Mouse (Mus musculus): ENCODE data around the gene Fgd2. TPM values are rescaled to one million over a fixed set of nuclear protein-coding genes. Genes with fewer than 3 reads are reported as not detected.
"Not testable (repeated sequence)": the region's sequence is repeated elsewhere in the genome, so short reads cannot be mapped to it uniquely, and the experiment has no call there.

The Fgd2 gene
- total RNA-seq (2014; rRNA removed), result 15.9 and 17.3 TPM in 2 replicates
- polyA plus RNA-seq (2015; fragmentation: Nextera tagmentation; extraction: Ambion mirVana), result 9.2 and 14.1 TPM in 2 replicates

DNA sequence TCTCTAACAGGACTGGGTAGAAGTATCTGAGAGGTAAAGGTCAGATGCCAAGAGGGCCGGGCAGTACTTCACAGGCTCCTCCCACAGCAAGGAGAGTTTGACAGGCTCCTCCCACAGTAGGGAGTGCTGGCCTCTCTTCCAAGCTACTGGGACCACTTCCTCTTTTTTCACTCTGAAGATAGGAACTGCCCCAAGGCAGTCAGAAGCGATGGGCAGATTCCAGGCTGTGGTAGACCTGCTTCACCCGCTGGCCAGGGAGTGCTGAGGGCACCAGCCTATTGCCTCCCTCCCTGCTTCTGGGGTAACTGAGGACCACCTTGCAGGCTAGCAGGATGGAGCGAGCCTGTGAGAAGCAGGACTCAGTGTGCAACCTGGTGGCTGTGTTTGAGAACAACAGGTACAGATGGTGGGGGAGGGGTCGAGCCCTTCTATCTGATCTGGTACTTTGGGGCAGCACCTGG, at the start of gene Fgd2:
Gene Fgd2 (plus strand): TSS at position 154 of the 461 bp plus-strand sequence.
- Histone ChIP-seq H3K4me3 (ENCODE audit: low read depth, low read length) (no peak within 1 kb of the TSS), H3K9me3 (ENCODE audit: low read length) (no peaks in the 10 kb centered on the region), H3K27me3 (ENCODE audit: insufficient read depth, low read length) (no peaks in the 10 kb centered on the region), H3K4me1 (ENCODE audit: insufficient read depth) (peaks cover 16% of the 10 kb centered on the region), H3K27ac (ENCODE audit: low read depth, low read length) (no peak within 1 kb of the TSS), H3K4me2 (ENCODE audit: low read depth) (no peak within 1 kb of the TSS), H3K9ac (no peak within 1 kb of the TSS), H3K36me3 (ENCODE audit: insufficient read depth) (no peaks in the 10 kb centered on the region)
- DNase-seq (no peak), ATAC-seq (no peak)
- TF ChIP-seq CTCF (IDR thresholded peaks at IDR 0.05; ENCODE audit: low read depth), result peak; percentile 35; the same call in 1 of the 2 replicates
- WGBS, result 30% methylated on average over 5 of the region's 5 CpGs

DNA sequence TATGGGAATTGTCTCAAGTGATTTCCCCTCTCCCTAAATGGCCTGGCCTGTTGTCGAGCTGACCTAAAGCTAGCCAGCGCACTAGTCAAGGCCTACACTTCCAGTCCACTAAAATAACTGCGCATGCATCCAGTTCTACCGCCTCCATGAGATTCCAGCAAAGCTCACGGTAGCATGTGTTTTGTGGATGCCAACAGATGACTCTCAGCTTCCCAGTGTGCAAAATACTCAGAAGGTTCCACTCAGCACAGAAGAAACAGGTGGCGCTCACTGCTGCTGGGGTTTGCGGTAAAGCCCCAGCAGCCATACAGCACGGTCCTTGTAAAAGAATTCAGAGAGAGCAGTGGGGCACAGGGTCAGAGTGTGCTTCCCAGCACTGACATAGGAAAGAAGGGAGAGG, 49.1 kb upstream of the Fgd2 start:
- no peak for DNase-seq
- no peak for TF ChIP-seq CTCF (IDR thresholded peaks at IDR 0.05; ENCODE audit: low read depth)
- no peak overlapping the region for H3K4me3 ChIP-seq (ENCODE audit: low read depth, low read length)
- 85% methylated on average over 8 of the region's 8 CpGs for WGBS
- no peak for ATAC-seq
- no peak overlapping the region for H3K4me2 ChIP-seq (ENCODE audit: low read depth)
- H3K27me3 ChIP-seq (ENCODE audit: insufficient read depth, low read length), result no peaks in the 10 kb centered on the region
- H3K27ac ChIP-seq (ENCODE audit: low read depth, low read length), result no peak overlapping the region
- H3K9me3 ChIP-seq (ENCODE audit: low read length), result no peaks in the 10 kb centered on the region
- no peaks in the 10 kb centered on the region for H3K36me3 ChIP-seq (ENCODE audit: insufficient read depth)
- H3K9ac ChIP-seq, result no peak overlapping the region
- no peaks in the 10 kb centered on the region for H3K4me1 ChIP-seq (ENCODE audit: insufficient read depth)

DNA sequence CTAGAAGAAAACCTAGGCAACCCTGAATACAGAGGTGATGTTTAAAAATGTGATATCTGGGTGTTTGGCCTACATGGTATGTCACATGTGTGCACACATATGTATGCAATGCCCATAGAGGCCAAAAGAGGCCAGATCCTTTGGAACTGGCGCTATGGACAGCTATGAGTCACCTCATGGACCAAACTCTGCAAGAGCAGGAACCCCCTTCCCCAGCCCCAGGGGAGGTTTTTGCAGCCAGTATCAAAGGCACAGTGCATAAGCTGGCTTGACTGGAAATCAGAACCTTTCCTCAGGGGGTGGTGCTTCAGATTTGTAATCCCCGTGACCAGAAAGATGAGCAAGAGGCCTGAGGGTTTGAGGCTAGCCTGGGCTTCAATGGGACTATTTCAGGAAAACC, 48.6 kb upstream of the Fgd2 start:
- H3K36me3 ChIP-seq (ENCODE audit: insufficient read depth), result no peaks in the 10 kb centered on the region
- H3K4me2 ChIP-seq (ENCODE audit: low read depth), result no peak overlapping the region
- WGBS, result 86% methylated on average over 2 of the region's 2 CpGs
- no peaks in the 10 kb centered on the region for H3K27me3 ChIP-seq (ENCODE audit: insufficient read depth, low read length)
- DNase-seq (no peak), ATAC-seq (no peak)
- no peak overlapping the region for H3K4me3 ChIP-seq (ENCODE audit: low read depth, low read length)
- H3K9me3 ChIP-seq (ENCODE audit: low read length), result no peaks in the 10 kb centered on the region
- no peaks in the 10 kb centered on the region for H3K4me1 ChIP-seq (ENCODE audit: insufficient read depth)
- H3K9ac ChIP-seq, result no peak overlapping the region
- no peak for TF ChIP-seq CTCF (IDR thresholded peaks at IDR 0.05; ENCODE audit: low read depth)
- H3K27ac ChIP-seq (ENCODE audit: low read depth, low read length), result no peak overlapping the region

DNA sequence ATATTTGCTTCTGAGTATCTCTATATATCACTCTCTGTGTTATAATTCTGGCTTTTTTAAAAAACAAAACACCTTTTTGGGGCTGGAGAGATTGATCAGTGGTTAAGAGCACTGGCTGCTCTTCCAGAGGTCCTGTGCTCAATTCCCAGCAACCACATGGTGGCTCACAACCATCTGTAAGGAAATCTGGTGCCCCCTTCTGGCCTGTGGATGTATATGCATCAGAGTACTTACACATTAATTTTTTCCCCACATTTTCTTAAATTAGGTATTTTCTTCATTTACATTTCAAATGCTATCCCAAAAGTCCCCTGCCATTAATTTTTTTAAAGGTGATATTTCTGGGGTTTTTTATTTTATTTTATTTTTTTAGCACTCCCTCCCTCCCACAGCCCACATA, 47.4 kb upstream of the Fgd2 start:
- Histone ChIP-seq H3K27ac (ENCODE audit: low read depth, low read length) (no peak overlapping the region), H3K4me2 (ENCODE audit: low read depth) (no peak overlapping the region), H3K4me3 (ENCODE audit: low read depth, low read length) (no peak overlapping the region), H3K27me3 (ENCODE audit: insufficient read depth, low read length) (no peaks in the 10 kb centered on the region), H3K9me3 (ENCODE audit: low read length) (no peaks in the 10 kb centered on the region), H3K36me3 (ENCODE audit: insufficient read depth) (no peaks in the 10 kb centered on the region), H3K4me1 (ENCODE audit: insufficient read depth) (no peaks in the 10 kb centered on the region), H3K9ac (no peak overlapping the region)
- ATAC-seq (no peak), DNase-seq (no peak)
- TF ChIP-seq CTCF (IDR thresholded peaks at IDR 0.05; ENCODE audit: low read depth), result peak; percentile 29

DNA sequence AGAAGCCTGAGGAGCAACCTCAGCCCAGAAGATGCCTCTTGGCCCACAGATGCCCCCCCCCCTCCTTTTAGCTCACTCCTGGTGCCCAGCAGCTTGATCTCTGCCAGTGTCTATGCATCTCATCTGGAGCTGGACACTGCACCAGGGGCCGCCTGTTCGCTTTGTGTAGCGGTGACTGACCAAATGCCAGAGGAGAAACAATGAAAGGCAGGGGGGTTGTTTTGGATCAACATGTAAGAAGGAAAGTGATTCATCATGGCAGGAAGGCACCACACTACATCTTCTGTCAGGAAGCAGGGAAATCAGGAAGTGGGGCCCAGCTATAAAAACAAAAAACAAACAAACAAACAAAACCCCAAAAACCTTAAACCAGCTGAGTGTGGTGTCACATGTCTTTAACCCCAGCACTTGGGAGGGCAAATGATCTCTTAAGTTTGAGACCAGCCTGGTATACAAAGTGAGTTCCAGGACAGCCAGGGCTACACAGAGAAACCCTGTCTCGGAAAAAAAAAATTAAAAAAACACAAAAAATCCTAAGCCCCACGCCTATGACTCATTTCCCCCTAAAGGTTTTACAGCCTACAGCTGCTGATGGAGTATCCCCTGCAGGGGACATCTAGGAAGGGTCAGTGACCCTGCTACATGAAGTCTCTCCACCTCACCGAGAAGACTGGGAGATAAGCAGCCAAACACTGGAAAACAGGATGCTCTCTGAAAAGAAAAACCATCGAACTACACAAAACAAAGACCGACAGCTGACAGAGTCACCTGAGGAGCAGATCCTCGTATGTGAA, 44.8 kb upstream of the Fgd2 start:
- H3K27me3 ChIP-seq (ENCODE audit: insufficient read depth, low read length), result no peaks in the 10 kb centered on the region
- no peak overlapping the region for H3K9ac ChIP-seq
- H3K27ac ChIP-seq (ENCODE audit: low read depth, low read length), result no peak overlapping the region
- TF ChIP-seq CTCF (IDR thresholded peaks at IDR 0.05; ENCODE audit: low read depth), result no peak
- no peak overlapping the region for H3K4me3 ChIP-seq (ENCODE audit: low read depth, low read length)
- H3K9me3 ChIP-seq (ENCODE audit: low read length), result no peaks in the 10 kb centered on the region
- no peak overlapping the region for H3K4me2 ChIP-seq (ENCODE audit: low read depth)
- DNase-seq (no peak), ATAC-seq (no peak)
- 39% methylated on average over 9 of the region's 9 CpGs for WGBS
- H3K4me1 ChIP-seq (ENCODE audit: insufficient read depth), result no peaks in the 10 kb centered on the region
- no peaks in the 10 kb centered on the region for H3K36me3 ChIP-seq (ENCODE audit: insufficient read depth)

DNA sequence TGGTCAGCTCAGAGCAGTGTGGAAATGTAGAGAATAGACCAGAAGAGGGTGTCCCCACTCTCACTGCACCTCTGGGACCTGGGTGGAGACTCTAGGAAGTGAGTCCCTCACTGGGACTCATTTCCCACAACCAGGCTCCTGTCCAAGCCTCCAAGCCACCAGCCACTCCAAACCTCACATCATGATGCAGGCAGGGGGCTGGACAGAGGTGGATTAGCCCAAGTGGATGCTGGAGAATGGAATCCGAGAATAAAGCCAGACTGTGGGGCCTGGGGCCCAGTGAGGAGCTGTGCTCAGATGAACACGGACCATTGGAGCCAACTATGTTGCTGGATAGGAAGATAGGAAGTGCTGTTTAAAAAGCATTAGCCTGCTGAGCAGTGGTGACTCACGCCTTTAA, 43.8 kb upstream of the Fgd2 start:
- no peak overlapping the region for H3K4me2 ChIP-seq (ENCODE audit: low read depth)
- WGBS, result 61% methylated on average over 3 of the region's 3 CpGs
- H3K9me3 ChIP-seq (ENCODE audit: low read length), result no peaks in the 10 kb centered on the region
- no peak overlapping the region for H3K9ac ChIP-seq
- no peak for ATAC-seq
- H3K4me3 ChIP-seq (ENCODE audit: low read depth, low read length), result no peak overlapping the region
- no peak overlapping the region for H3K27ac ChIP-seq (ENCODE audit: low read depth, low read length)
- H3K27me3 ChIP-seq (ENCODE audit: insufficient read depth, low read length), result no peaks in the 10 kb centered on the region
- no peak for DNase-seq
- TF ChIP-seq CTCF (IDR thresholded peaks at IDR 0.05; ENCODE audit: low read depth), result no peak
- no peaks in the 10 kb centered on the region for H3K36me3 ChIP-seq (ENCODE audit: insufficient read depth)
- H3K4me1 ChIP-seq (ENCODE audit: insufficient read depth), result no peaks in the 10 kb centered on the region

DNA sequence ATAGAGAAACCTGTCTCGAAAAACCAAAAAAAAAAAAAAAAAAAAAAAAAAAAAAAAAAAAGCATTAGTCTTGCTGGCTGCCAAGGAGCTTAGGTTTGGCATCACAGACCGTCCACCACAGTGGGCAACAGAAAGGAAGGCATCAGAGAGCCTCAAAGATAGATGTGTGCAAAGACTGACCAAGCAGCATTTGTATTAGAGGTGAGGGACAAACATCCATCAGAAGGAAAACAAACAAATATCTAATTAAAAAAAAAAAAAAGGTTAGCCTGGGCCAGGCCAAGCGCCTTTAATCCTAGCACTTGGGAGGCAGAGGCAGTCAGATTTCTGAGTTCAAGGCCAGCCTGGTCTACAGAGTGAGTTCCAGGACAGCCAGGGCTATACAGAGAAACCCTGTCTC, 43.3 kb upstream of the Fgd2 start, which contains the start of gene Pi16:
Gene Pi16 (plus strand): TSS at position 301 of the 400 bp plus-strand sequence.
- not testable (repeated sequence) for H3K4me3 ChIP-seq (ENCODE audit: low read depth, low read length); H3K4me1 ChIP-seq (ENCODE audit: insufficient read depth); H3K4me2 ChIP-seq (ENCODE audit: low read depth); H3K27ac ChIP-seq (ENCODE audit: low read depth, low read length); H3K27me3 ChIP-seq (ENCODE audit: insufficient read depth, low read length); H3K9ac ChIP-seq; H3K9me3 ChIP-seq (ENCODE audit: low read length); ATAC-seq; H3K36me3 ChIP-seq (ENCODE audit: insufficient read depth); DNase-seq
- 86% methylated on average over 3 of the region's 3 CpGs for WGBS

Data from forebrain, postnatal 0 days (tissue).